Mouse (Mus musculus): ENCODE results near the gene E2f6.

DNA sequence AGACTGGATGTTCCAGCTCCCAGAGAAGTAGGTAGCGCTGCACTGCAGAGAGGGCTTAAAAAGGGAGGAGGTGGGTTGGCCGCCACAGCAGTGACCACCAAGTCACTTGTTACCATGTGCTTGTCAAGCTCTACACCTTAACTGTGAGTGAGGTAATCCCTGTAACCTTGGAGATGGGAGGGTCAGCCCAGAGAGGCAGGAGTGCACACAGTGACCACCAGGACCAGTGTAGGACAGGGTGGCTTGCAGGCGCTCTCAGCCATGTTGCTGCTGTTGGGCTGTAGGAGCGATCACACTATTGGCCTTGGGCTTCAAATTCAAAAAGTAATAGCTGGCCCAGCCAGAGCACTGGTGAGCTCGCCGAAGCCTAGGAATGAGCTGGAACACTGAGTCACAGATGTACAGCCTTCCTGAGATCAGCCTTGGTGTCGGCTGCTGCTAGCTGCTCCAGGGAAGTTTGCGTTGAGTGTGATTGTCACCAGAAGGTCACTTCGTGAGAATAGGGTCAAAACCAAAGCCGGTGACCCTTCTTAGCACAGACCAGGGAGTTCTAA lies 11.5 kb downstream of the E2f6 start:
- TF ChIP-seq CTCF (IDR thresholded peaks at IDR 0.05; ENCODE audit: borderline replicate concordance, insufficient read depth, low read length) = no peak
- no peak for TF ChIP-seq POLR2A (IDR thresholded peaks at IDR 0.05; ENCODE audit: low read depth, low read length)

Data from embryonic fibroblast, embryonic 13.5 days (primary cell).